Mouse (Mus musculus) right cerebral cortex, postnatal 36 days (tissue): ENCODE results near the gene Sema4a.
A peak's percentile ranks its signal among the peaks of the same experiment; 100 is the strongest.
"Not testable (repeated sequence)": the region's sequence is repeated elsewhere in the genome, so short reads cannot be mapped to it uniquely, and the experiment has no call there.

Source experiments
- DNase-seq, 2 experiments: peaks; one replicate each; pipeline ENCODE4 v3.0.0; 2022; ENCODE audit warnings: low spot score in 2 of 2, mixed read lengths in 1 of 2

The Sema4a gene

DNA sequence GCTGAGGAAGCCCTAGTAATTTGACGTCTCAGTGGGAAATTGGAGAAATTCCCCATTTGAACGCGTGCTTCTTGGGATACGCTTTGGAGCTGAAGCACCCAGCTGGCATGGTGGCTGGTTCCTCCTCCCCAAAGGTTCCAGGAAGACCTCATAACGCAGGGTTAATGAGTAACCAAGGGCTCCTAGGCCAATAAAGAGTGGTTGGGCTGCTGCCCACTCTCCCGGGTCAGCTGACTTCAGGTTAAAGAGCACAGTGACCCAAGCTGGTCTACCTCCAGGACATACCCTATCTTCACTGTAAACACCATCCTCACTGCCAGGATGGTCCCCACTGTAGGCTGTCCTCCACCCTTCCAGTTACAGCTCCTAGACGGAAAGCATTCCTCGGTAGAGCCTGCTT is 4.7 kb downstream of the Sema4a start:
- no peak for DNase-seq

DNA sequence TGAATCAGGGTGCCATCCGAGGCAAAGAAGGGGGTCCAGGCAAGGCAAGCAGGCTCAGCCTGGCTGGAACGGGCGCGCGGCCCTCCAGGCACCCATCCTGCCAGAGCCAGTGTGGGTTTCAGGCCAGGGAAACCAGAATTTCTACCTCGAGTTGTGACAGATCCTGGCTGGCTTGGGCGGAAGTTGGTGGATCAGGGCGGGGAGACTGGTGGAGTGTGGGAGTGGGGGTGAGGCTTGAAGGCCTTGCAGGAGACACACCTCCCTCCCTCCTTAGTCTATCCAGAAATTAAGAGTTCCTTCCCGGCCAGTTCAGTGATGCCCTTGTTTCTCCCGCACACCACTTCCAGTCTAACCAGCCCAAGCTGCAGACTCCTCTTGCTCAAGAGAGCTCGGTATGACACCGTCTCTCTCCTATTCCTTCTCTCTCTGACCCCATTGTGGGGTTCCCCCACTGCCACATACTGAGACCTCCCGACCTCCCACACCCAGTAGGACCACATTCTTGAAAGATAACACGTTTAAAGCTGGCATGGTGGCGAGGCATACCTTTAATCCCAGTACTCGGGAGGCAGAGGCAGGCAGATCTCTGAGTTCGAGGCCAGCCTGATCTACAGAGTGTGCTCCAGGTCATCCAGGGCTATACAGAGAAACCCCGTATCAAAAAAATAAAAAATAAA is 5.3 kb downstream of the Sema4a start:
- DNase-seq, result no peak

DNA sequence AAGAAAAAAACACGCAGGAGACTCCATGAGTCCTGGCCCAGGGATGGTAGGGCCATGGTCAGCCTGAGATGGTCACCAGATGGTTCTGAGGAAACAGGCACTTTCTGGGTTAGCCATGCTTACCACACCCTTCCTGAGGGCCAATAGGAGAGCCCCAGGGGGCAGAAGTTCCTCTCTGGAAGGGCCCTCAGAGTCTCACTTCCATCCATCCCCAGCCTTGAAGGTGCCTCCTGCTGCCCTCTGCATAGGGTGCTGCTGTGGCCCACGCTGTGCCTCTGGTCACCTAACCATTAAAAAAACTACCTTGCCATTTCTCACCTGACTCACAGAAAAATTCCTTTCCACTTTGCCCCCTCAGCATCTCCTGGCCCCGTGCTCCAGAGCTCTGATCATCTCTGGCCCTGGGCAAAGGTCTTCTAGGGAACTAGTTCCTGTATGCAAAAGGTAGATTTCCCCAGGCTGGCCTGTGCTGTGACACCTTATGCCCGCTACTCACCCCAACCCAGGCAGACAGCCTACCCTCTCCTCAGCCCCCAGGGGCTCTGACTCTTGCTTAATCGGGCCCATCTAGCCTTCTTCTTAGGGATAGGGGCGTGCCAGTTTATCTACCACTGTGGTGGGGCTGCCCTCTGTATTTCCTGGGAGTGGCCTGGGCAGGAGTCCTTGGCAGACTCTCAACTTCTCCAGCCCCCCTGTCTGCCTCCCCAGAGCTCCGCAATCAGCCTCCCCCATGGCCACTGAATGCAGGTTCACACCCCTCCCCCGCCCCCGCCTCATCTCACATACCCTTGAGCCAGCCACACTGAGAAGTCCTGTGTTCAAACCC is 6.0 kb downstream of the Sema4a start:
- no peak for DNase-seq

DNA sequence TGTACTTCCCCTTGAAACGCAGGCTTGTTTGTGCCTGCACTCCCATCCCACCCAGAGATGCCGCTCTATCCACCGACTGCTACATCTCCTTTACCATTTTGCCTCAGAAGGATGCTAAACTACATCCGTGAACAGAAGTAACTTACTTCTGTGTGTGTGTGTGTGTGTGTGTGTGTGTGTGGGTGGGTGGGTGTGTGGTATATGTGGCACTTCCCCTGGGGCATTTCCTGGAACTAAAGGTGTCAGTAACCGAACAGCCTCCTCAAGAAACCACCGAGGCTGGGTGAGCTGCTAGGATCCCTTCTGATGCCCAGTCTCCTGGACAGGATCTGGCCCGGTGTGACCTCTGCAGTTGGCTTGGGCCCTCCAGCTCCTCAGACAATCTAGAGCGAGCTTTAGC is 7.0 kb downstream of the Sema4a start:
- no peak for DNase-seq

DNA sequence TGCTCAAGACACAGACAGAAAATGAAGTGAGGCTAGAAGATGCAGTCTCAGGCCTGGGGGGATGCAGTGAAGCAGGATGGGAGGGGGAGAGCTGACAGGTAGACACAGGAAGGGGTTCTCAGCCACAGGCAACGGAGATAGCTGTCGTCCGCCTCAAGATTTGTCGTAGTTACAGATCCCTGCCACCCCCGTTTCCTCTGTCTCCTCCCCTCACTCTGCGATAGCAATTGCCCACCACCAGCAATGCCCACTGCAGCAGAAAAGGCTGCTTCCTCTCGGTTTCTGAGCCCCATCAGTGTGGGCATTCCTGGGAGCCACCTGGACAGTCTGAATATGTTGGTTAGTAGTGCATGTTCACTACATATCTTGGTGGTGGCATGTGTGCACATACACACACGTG is 7.6 kb downstream of the Sema4a start:
- DNase-seq, result no peak

DNA sequence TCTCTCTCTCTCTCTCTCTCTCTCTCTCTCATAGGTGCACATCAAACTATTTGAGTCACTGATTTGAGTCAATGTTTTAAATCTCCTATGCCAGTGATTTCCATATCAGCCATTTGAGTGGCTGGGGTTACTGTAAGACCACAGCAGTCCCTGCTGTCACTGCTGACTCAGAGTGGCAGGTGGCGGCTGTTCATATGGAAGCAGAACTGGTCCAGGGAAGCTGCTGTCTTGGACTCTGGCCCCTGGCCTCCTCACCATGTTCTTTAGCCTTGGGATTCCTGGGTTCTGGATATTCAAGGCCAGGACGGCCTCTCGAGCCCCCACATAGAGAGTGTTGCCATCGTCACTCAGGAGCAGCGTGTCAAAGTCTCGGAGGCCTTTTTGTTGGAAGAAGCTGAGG is 8.3 kb downstream of the Sema4a start:
- no peak for DNase-seq

DNA sequence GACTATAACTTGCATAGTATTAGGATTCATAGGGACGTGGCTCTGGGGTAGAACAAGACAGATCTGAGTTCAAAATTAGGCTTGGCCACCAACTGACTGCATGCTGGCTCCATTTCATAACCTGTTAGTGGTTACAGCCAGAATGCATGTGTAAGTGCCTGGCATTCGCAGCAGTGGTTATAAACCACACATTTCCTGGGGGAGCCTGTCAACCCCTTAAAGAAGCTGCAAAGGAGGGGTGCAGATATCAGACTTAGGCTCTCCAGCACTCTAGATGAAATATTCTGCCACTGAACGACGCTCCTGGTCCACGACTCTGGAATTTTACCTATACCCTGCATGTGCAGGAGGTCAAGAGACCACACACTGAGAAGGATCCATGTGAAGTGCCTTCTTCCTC is 8.7 kb downstream of the Sema4a start:
- no peak for DNase-seq

DNA sequence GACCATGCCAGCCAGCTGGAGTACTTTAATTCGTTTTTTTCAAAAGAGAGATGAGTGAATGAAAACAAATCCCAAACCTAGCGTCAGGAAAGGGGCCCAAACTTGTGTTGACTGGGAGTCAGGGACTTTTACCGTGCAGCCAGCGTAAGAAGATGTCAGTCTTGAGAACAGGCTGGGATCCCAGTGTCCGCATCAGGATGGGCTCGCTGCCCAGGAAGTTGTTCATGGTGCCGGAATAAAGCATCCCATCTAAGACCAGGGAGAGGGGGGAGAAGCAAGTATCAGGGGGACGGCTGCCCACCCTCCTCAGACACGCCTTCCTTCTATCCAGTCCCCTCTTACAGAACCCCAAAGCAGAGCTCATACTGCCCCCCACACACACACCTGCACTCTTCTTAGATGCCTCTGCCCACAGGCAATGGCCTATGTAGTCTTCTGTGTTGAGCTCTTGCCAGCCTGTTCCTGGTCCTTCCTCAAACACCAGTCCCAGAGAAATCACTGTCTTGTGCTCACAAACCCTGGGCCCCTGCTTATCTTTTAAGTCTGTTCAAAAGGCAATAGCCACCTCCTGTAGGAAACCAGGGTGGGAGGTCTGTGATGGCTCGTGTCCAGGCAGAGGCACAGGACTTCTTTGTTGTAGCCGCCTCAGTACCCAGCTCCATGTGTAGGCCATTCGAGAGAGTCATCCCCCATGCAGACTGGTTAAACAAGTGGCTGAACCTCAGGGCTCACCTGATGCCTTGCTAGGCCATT is 10.4 kb downstream of the Sema4a start:
- DNase-seq, result no peak

DNA sequence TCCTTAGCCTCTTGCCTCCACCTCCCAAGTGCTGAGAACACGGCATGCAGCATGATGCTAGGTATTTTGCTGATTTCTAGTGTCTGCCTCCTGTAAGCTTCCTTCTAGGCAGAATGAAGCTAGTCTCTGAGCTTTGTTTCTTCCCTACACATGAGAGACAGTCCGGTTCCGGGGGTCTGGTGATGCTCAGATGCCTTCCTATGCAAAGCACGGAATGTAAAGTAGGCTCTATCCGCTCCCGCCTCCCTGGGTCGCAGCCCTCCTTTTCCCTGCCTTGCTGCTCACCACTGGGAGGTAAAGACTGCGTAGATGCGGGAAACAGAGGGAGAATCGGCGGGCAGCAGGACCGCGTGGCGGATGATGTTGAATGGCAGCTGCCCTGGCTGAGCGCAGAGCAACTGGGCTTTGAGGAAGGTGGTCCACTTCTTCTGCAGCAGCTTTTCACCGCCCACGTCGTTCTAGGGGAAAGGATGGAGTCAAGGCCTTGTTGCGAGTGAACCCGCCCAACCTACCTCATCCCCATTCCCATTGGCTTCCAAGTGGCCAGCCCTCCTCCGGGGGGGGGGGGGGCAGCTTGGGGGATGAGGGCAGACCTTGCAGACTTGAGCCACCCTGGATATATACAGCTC is 11.5 kb downstream of the Sema4a start:
- no peak for DNase-seq

DNA sequence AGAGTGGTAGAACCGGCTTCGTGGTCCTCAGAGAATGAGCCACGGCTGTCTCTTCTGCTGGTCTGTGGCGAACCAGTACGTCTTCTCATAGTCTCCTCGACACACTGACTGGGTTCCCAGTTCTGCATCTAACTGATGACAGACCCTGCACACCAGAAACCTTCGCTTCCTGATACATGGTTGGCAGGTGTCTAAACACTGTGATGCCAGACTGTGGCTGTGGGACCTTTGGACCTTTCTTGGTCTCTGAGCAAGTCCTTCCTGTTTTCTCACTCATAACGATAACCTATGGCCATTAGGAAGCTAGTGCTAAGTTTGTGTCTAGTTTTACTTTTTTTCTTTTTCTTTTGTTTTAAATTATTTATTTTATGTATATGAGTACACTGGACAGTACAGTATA is 12.5 kb downstream of the Sema4a start:
- no peak for DNase-seq

DNA sequence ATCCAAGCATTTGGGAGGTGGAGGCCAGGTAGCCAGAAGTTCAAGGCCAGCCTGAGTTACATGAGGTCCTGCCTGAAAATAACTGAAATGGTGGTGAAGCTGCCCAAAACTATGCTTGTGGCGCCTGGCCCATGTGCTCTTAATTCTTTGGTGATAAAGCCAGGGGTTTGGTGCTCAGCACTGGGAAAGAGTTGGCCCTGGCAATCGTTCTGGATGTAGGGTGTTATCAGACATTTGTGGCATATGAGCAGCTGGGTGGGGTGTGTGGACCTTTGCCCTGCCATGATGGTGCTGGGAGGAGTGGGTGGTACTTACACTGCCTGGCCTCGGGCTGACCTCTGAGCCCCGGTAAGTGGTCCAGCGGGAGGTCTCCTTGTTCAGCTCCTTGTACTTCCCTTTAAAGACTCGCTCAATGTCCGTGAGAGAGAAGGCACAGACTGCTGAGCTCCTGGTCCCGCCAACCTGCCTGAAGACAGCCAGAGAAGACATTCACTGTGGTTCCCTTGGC is 13.3 kb downstream of the Sema4a start:
- no peak for DNase-seq

DNA sequence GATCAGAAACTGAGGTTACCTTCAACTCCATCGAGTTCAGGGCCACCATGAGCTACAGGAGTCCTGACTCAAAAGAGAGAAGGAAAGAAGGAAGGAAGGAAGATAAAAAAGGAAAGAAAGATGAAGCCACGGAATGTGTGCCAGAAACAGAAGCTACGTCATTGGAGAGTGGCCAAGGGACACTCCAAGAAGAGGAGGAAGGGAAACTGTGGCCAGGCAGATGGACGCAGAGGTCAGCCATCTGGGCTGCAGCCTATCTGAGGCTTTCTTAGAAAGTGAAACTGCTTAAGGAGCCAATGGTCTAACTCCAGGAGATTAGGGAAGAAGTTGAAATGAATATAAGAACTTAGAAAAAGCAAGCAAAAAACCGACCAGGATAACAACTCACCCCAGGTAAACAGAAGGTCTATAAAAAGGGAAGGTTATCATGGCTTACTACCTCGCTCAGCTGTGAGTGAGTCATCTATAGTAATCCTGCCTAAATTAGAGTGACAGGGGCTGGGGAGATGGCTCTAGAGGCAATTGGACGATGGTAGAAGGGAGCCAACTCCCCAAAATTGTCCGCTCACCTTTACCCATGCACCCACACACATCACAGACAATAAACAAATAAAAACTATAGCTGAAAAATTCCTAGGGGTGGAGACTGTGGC is 14.4 kb downstream of the Sema4a start:
- DNase-seq, result no peak

DNA sequence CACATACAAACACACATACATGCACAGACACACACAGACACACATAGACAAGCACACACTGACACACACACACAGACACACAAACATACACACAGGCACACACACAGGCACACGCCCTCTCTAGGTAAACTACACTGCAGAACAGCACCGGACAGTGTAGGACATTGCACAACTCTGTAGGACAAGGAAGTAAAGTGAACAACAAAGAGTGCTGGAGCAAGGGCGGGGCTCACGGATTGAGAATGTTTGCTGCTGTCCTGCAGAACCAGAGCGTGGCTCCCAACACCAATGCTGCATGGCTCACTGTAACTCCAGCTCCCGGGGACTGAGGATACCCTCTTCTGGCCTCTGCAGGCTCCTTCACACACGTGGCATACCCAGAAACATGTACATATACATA is 18.1 kb downstream of the Sema4a start:
- no peak for DNase-seq

DNA sequence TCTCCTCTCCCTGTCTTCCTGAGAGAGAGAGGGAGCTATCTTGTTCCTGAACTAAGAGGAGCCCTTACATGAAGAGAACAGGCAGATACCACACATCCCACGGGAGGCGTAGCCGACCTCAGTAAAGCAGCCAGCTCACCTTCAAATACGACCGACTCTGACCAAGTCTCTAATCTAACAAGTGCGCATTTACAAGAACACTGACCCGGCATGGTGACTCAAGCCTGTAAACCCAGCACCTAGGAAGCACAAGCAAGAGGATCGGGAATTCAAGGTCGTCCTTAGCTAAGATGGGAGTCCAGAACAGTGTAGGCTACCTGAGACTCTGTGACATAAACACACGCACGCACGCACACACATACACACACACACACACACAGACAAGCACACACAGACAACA is 18.5 kb downstream of the Sema4a start:
- no peak for DNase-seq

DNA sequence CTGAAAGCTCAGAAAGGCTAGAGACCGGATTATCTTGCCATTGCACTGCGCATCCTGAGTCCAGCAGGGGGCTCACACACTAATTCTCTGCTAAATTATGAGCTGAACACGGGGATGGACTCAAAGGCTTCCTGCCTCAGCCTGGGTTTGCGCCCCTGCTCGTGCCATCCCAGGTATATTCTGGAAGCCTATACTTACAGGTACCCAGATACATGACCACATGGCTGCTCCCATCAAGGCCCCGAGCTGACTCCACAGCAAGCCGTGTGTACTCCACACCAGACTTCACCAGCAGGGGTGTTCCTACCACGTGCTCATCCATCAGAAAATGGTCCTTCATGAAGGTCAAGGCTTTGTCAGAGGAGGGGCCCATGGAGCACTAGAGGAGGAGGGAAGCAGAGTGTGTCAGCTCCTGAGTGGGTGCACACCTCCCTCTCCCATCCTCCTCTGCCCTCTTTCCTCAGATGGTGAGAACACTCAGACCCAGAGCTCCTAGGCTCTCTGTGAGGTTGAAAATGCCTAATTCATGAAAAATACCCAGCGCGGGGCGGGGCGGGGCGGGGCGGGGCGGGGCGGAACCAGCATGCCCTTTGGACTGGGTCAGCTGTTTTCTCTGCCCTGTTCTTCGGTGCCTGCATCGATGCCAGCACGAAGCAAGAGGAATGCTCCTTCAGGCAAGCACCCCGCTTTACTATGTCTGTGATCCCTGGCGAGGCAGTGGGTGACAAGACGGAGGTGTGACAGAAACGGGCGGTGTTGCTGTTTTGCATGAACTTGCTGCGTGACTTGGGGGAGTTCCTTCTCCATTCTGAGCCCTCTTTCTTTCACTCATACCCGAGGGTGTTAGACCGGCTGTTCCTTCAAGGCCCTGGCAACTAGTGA is 20.2 kb downstream of the Sema4a start:
- DNase-seq, result peak; percentile 44 to 61

DNA sequence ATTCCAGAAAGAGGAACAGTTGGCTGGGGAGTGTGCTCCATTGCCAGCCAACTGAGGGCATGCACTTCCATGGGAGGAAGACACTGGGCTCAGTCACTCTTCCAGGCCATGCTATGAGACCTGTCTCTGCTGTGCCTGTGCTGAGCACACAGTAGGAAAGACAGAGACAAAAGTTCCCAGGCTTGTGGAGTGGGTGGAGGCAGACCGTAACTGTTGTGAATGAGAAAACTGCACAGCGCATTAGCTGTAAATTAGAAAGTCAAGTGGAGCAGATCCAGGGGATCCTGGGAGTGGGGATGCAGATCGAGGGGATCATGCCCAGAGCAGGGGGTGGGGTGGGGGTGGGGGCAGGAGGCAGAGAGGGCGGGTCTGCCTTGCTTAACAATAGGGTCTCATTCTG is 21.4 kb downstream of the Sema4a start:
- no peak for DNase-seq

DNA sequence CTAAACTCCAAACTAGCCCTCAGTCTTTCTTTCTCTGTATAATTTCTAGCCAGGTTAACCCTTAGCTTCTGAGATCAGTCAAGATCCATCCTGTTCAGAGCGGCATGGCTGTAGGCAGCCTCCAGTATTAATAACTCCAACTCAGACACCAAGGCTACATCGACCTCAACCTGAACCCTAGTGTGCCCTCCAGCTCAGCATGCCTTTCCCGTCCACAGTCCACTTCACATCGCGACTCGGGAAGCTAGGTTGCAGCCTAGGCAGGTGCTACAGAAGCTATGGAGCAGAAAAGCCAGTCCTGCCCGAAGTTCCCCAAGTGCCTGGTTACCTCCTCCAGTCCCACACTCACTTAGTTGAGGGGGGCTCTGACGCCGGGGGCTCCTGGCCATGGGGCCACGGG is 23.5 kb downstream of the Sema4a start:
- no peak for DNase-seq

DNA sequence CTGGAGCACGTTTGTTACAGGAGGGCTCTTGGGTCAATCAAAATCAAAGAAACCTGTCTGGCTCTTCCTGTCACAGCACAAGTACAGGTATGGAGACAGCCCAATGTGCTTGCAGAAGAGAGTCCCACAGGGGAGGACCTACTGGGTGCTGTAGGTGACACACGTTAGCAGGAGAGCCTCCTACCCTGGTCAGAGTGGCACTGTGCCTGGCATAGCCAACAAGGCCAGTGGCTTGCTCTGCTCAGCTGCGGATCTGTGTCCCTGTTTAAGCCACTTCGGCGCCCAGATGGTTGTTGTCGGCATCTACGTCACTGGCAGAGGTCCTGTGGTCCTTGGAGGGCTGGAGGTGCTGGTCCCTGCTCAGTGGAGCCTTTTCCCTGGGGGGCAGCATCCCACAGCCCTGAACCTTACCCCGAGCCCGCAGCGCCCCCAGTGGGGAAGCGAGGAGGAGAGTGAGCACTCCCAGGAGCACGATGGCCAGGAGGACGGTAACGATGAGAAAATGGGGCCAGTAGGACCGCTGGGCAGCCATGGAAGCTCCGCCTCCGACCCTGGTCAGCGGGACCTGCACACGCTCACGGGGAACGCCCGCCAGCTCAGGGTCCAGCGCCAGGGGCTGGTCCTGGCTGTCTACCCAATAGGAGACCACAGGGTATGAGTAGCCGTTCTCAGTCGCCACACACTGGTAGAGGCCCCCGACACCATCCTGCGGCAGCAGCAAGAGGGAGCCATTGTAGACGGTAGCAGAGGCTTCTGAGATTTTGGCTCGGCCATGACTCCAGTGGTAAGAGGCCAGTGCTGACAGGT is 24.4 kb downstream of the Sema4a start:
- no peak for DNase-seq

DNA sequence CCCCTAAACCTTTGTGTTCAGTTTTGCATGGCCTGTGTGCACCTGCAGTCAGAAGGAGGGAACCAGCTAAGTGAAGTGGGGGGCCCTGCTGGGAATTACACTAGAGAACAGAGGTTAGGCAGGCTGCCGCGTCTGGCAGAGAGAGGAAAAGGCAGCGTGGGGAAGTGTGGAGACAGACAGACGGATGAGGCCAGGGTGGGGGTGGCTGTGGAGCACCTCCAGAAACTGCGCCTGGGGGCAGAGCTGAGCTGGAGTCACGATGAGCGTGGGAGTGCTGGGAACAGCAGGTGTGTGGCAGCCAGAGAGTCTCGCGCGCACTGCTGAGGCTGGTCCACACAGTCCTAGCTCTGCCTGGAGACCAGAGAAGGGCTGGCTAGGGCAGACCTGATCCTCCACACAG is 25.5 kb downstream of the Sema4a start:
- DNase-seq, result peak; percentile 87 to 90

DNA sequence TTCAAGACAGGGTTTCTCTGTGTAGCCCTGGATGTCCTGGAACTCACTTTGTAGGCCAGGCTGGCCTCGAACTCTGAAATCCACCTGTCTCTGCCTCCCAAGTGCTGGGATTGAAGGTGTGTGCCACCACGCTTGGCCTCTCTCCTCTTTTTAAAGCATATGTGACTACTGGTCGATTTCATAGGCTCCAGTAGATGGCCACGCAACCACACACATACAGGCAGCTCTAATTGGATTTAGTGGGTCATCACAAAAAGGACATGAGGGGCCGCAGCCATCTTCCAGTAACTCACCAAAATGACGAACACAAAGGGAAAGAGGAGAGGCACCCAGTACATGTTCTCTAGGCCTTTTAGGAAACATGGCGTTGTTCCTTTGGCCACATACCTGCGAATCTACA is 32.3 kb downstream of the Sema4a start:
- not testable (repeated sequence) for DNase-seq
